Mouse (Mus musculus): ENCODE data around the gene Chsy1.

GRCm38 (mm10) chr7:66182075-66182715 lies 72.9 kb downstream of the Chsy1 start:
- TF ChIP-seq CTCF (IDR thresholded peaks at IDR 0.05; ENCODE audit: low read depth, low read length) (no peak), TAL1 (conservative IDR thresholded peaks at IDR 0.05; ENCODE audit: low read depth, low read length) (no peak), GATA1 (IDR thresholded peaks at IDR 0.05; ENCODE audit: borderline replicate concordance, low read length) (no peak), POLR2AphosphoS5 (IDR thresholded peaks at IDR 0.05; ENCODE audit: insufficient replicate concordance, low read depth, low read length) (no peak), GATA2 (IDR thresholded peaks at IDR 0.05; ENCODE audit: borderline replicate concordance, low read depth, low read length) (no peak)
